Mouse (Mus musculus) liver, adult (tissue): ENCODE data around the gene Dnm3.

Experiments
- GATA4 ChIP-seq: IDR thresholded peaks from 2 replicates; pipeline ENCODE4 v1.6.1; 2014; ENCODE audit warnings: mild to moderate bottlenecking, low read length; ENCODE audit not compliant: insufficient replicate concordance

Dnm3 gene

GRCm38 (mm10) chr1:162358036-162358435 lies 119.8 kb downstream of the Dnm3 start:
- TF ChIP-seq GATA4, result no peak

- no peak for TF ChIP-seq GATA4
Observed at GRCm38 (mm10) chr1:162356481-162356880, 121.4 kb downstream of the Dnm3 start.

- TF ChIP-seq GATA4, result no peak
Observed at GRCm38 (mm10) chr1:162354780-162355179, 123.1 kb downstream of the Dnm3 start.

- no peak for TF ChIP-seq GATA4
Observed at GRCm38 (mm10) chr1:162353831-162354230, 124.0 kb downstream of the Dnm3 start.

DNA sequence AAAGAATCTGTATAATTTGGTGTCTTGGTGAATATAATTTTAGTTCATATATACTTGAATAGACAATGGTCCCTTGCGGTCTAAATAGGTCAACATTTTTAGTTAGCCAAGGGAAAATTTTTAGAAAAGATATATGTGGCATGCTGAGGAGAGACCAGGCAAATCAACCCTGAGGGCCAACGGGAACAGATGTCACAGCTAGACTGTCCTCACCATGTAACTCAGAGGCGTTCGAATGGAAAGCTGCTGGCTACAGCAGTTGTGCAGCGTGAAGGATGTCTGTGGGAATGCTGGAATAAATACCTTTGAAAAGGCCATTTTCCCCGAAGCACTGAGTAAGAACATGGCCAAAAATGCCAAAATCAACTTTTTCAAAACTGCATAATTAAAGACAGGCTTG lies 128.5 kb downstream of the Dnm3 start:
- TF ChIP-seq GATA4, result no peak

- no peak for TF ChIP-seq GATA4
Observed at GRCm38 (mm10) chr1:162346456-162347011, 131.3 kb downstream of the Dnm3 start.

DNA sequence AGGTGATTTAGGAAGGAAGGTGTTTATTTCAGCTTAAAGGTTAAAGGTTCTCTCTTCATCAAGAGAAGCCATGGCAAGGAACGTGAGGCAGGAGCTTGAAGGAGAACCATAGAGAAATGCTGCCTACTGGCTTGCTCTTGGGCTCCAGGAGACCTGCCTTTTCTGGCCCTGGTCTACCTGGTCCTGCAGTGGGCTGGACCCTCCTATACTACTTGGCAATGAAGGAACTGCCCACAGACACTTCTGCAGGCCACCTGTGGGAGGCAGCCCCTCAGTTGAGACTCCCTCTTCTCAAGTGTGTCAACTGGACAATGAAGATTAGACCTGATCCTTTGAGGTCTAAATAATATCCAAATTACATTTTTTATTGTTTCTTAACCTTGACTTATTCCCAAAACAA lies 140.7 kb downstream of the Dnm3 start:
- TF ChIP-seq GATA4, result no peak

GRCm38 (mm10) chr1:162336640-162337039 lies 141.2 kb downstream of the Dnm3 start:
- TF ChIP-seq GATA4, result no peak

GRCm38 (mm10) chr1:162336224-162336623 lies 141.6 kb downstream of the Dnm3 start:
- no peak for TF ChIP-seq GATA4

GRCm38 (mm10) chr1:162328673-162329072 lies 149.2 kb downstream of the Dnm3 start:
- TF ChIP-seq GATA4, result no peak

DNA sequence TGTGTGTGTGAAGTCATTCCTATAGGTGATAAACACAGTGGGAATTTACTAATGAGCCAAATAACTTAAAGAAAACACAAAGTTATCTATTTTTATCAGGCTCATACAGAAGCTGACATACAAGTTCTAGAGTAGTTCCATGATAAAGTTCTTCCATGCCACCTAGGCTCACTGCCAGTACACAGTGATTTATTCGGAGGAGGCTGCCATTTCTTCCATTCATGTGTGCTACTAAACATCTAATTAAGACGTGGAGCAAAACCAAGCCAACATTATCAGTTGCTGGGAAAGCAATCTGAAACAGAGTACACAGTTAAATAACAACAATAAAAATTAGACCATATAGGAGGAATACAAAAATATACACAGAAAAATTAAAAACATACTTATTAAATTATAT lies 150.2 kb downstream of the Dnm3 start:
- no peak for TF ChIP-seq GATA4

GRCm38 (mm10) chr1:162324412-162324811 lies 153.4 kb downstream of the Dnm3 start:
- no peak for TF ChIP-seq GATA4

DNA sequence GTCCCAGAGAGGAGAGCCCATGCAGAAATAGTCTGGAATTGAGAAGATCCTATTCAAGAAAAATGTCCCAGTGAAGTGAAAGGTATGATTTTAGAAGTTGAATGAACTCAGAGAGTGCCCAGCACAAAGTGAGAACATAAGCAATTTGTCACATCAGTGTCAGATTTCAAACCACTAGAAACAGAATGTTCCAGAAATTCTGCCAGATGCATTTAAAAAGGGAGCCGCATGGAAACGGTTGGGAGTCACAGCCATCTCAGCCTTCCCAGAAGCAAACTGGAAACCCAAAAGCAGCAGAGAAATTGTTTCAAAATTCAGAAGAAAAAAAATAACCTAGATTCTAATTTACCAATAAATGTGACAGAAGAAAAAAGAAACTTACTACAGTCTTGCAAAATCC lies 154.7 kb downstream of the Dnm3 start:
- TF ChIP-seq GATA4, result no peak

DNA sequence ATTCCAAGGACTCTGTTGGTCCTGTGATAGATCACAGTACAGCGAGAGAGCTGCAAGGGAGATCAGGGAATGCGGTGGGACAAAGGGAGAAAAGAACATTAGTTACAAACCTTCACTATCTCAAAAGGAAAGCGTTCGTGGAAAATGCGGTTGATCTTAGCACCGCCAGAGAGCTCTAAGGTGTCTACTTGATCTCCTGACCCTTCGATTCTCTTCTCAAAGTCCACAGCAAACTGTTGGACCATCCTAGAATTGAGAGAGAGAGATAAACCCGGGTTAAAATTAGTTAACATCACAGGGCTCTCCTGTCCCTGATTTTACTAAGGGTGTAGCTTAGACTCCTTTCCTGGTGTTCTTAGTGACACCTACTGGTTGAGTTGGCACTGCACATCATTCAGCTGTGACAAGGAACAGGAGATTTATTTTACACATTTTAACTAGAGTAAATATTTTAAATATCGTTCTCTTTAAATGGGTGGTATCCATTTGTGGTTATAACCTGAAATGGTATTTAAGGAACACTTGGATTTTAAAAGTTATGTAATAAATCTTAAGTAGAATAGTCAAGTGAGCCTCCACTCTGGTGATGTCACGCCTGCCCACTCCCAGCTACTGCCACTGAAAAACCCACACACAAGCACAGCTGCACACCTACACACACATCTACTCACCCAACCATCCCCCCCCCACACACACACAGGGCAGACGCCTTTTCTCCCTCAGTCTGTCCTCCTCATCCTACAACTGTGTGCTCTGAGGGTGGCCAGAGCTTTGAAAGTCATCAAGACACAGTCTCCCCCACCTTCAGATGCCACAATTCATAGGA lies 164.2 kb downstream of the Dnm3 start:
- no peak for TF ChIP-seq GATA4

- no peak for TF ChIP-seq GATA4
Observed at GRCm38 (mm10) chr1:162312621-162313020, 165.2 kb downstream of the Dnm3 start.

GRCm38 (mm10) chr1:162312152-162312551 lies 165.7 kb downstream of the Dnm3 start:
- no peak for TF ChIP-seq GATA4

DNA sequence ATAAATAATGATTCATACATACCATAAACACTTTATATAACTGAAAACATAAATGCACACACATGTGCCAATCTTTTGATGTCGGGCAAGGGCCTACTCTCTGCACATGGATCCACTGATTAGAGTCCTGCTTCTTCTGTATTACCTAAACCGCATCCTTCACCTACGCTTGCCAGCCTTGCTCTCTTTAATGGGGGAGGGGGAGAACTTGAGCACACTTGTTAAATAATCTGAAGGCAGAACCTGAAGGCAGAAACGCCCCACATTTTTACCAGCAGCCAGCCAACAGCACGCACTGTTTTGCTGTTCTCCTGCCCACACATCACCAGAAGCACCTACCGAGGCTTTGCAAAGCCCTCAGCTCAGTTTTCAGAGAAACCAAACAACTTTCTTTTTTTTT lies 172.6 kb downstream of the Dnm3 start:
- TF ChIP-seq GATA4, result no peak
